Mouse (Mus musculus) heart, embryonic 14.5 days (tissue): ENCODE data around the gene Kalrn. TPM values are rescaled to one million over a fixed set of nuclear protein-coding genes. Genes with fewer than 3 reads are reported as not detected.

Source experiments
- ATAC-seq: fragments of 200-750 bp; cut with Nextera tagmentation; 2 replicates; pipeline ENCODE4 v1.8.0; 2017; ENCODE audit warnings: low read depth, moderate TSS enrichment; ENCODE audit not compliant: insufficient number of reproducible peaks, insufficient read depth, low FRiP score
- H3K27ac ChIP-seq, 2 experiments: fragments of 200-500 bp in 1 of 2; fragments of 300-500 bp in 1 of 2; sonication (generic) in 1 of 2; replicated peaks in 1 of 2; 2 replicates each; pipeline ENCODE4 v1.5.1; 2012 to 2014; ENCODE audit warnings: low read depth in 2 of 2, low read length in 2 of 2, control low read depth in 1 of 2, mild to moderate bottlenecking in 1 of 2, mixed read lengths in 1 of 2; ENCODE audit not compliant: control insufficient read depth in 1 of 2, insufficient read depth in 1 of 2
- H3K27me3 ChIP-seq: fragments of 300-500 bp; sonication (generic); 2 replicates; pipeline ENCODE4 v1.6.1; 2014; ENCODE audit warnings: mild to moderate bottlenecking, low read length, control low read depth; ENCODE audit not compliant: control insufficient read depth, insufficient read depth
- H3K36me3 ChIP-seq: fragments of 300-500 bp; sonication (generic); 2 replicates; pipeline ENCODE4 v1.6.1; 2014; ENCODE audit warnings: mild to moderate bottlenecking, control low read depth, low read length, mixed read lengths; ENCODE audit not compliant: control insufficient read depth, insufficient read depth
- H3K4me1 ChIP-seq, 2 experiments: fragments of 200-500 bp in 1 of 2; fragments of 300-500 bp in 1 of 2; sonication (generic) in 1 of 2; 2 replicates each; pipeline ENCODE4 v1.6.1; 2012 to 2014; ENCODE audit warnings: low read length in 2 of 2, control low read depth in 1 of 2, mixed read lengths in 1 of 2; ENCODE audit not compliant: control insufficient read depth in 2 of 2, insufficient read depth in 2 of 2
- H3K4me2 ChIP-seq: fragments of 300-500 bp; sonication (generic); 2 replicates; pipeline ENCODE4 v1.6.1; 2014; ENCODE audit warnings: mild to moderate bottlenecking, low read length
- H3K4me3 ChIP-seq, 2 experiments: fragments of 200-500 bp in 1 of 2; fragments of 300-500 bp in 1 of 2; sonication (generic) in 1 of 2; 2 replicates each; pipeline ENCODE4 v1.5.1; 2012 to 2014; ENCODE audit warnings: low read length in 2 of 2, mild to moderate bottlenecking in 2 of 2, control low read depth in 1 of 2, low read depth in 1 of 2, moderate library complexity in 1 of 2; ENCODE audit not compliant: control insufficient read depth in 1 of 2, insufficient read depth in 1 of 2
- H3K9ac ChIP-seq: fragments of 300-500 bp; sonication (generic); 2 replicates; pipeline ENCODE4 v1.6.1; 2014; ENCODE audit warnings: mild to moderate bottlenecking, low read length
- H3K9me3 ChIP-seq: fragments of 300-500 bp; sonication (generic); 2 replicates; pipeline ENCODE4 v1.6.1; 2016; ENCODE audit warnings: low read length, control low read depth; ENCODE audit not compliant: control insufficient read depth
- WGBS: fragments of 180-500 bp; shearing (Covaris S2); extraction: QIAGEN DNeasy Blood & Tissue Kit; methylation state at CpG from one replicate; pipeline ENCODE4 v1.1.7; 2014; 5-methylcytosine and 5-hydroxymethylcytosine counted together
- polyA plus RNA-seq: library from polyadenylated mRNA; unstranded; fragments of >200 nt; fragmentation: Nextera tagmentation; extraction: Ambion mirVana; gene quantifications from 2 replicates; pipeline ENCODE4 v1.2.1, GENCODE M21; 2014

Kalrn gene
- polyA plus RNA-seq, 1 experiment from 2014 or later = 33.4 TPM

DNA sequence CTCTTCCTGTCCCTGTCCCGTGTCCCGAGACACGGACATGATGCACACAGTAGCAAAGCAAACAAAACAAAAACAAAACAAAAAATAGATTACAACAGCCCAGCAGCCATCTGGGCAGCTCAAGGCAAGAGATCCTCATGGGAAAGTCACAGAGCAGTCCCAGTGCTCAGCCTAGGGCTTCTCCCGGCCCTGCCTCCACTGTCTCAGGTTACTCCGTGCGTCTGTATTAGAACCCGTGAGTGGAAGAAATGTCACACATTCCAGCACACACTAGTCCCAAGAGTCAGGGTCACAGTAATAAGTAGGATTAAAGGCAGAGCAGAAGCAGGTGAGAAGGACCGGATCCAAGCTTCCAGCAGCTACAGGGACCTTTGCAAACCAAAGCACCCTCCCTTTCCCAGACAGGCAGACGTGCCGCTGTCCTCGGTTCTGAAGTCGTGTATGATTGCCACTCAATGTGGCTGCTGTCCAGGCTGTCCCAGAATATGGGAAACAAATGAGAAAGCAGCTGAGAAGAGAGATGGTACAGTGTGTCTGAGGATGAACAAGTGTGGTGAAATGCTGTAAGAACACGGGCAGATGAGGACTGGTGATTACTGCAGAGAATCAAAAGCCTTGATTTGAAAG is 173.1 kb downstream of the Kalrn start:
- Histone ChIP-seq H3K27me3 (no peaks in the 10 kb centered on the region), H3K27ac (no peak overlapping the region), H3K36me3 (no peaks in the 10 kb centered on the region), H3K9me3 (no peaks in the 10 kb centered on the region), H3K9ac (no peak overlapping the region), H3K4me2 (no peak overlapping the region), H3K4me1 (no peaks in the 10 kb centered on the region), H3K4me3 (no peak overlapping the region)
- no peak for ATAC-seq
- WGBS = 34% methylated on average over 13 of the region's 13 CpGs

DNA sequence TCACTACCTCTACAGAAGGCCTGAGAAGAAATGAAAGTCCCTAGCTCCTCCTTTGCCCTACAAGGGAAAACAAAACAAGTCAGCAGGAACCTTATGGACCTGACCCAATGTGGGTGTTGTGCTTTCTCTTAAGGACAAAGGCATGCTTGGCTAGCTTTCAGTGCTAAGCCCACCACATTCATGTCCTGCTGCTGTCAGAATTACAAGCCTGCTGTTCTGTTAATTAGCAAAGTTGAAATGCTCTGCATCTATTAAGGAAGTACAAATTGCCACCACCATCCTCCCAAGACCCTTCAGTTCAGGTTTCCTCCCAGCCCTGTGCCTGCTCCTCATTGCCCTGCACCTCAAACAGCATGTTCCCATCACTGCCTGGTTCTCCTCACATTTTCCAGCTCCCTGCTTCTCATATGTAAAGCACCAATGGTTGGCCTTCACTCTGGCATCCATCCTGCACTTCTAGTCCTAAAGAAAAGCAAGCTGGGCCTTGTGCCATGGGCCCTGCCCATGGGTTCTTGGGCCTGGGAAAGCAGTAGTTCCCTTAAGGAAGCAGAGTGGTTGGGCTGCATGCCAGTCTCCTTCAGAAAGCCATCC is 178.0 kb downstream of the Kalrn start:
- no peaks in the 10 kb centered on the region for H3K4me1 ChIP-seq
- no peak overlapping the region for H3K4me3 ChIP-seq
- no peak for ATAC-seq
- no peak overlapping the region for H3K9ac ChIP-seq
- no peaks in the 10 kb centered on the region for H3K36me3 ChIP-seq
- H3K27me3 ChIP-seq = no peaks in the 10 kb centered on the region
- no peaks in the 10 kb centered on the region for H3K9me3 ChIP-seq
- no peak overlapping the region for H3K27ac ChIP-seq
- no peak overlapping the region for H3K4me2 ChIP-seq

DNA sequence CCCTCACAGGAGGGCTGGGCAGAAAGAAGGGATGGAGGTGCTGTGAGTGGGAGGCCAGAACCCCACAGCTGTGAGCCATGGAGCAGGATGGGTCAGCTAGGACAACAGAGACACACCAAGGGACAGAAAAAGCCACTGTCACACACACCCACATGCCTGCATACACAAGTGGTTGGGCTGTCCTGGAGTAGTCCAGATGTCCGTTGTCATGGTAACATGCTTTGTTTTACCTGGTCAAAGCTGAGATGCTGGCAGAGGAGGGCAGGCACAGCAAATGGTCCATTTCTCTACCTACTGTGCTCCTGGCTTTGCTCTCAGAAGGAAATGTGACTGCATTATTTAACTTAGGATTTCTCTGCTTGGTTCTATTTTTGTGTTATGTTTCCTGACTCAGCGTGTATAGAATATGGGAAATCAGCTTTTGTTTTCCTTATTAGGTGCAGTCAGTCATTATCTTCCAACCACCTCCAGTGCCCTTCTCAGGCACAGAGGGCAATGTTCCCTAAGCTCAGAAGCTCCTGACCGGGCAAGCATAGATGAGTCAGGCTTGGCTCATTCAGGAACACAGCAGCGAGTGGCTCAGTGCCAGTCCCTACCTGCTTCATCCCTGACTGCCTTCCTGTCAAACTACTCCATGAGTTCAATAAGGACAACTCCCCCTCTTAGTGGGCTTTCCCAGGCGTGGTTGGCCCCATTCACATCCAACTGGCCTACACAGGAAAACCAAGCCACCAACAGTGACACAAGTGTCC is 183.6 kb downstream of the Kalrn start:
- H3K27ac ChIP-seq = no peak overlapping the region
- H3K36me3 ChIP-seq = no peaks in the 10 kb centered on the region
- no peak overlapping the region for H3K9ac ChIP-seq
- H3K27me3 ChIP-seq = no peaks in the 10 kb centered on the region
- no peak overlapping the region for H3K4me3 ChIP-seq
- H3K9me3 ChIP-seq = no peaks in the 10 kb centered on the region
- H3K4me1 ChIP-seq = no peaks in the 10 kb centered on the region
- H3K4me2 ChIP-seq = no peak overlapping the region
- no peak for ATAC-seq
- WGBS = 65% methylated on average over 5 of the region's 5 CpGs

DNA sequence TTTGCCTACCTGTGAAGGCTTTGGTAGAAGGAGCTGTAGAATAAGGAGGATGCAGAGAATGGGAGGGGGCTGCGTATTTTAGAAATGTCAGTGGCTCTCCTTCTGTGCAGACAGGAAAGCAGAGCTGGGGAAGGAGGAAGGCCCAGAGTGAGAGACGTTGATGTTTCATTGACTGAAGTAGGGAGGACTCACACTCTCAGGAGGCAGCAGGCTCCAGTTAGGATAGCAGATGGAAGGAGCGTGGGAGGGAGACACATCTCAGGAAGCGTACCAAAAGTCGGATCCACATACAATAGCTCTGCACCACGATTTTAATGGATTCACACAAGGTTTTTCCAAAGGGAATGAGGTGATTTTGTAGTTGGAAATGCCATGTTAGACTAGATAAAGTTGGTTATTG is 184.5 kb downstream of the Kalrn start:
- Histone ChIP-seq H3K9me3 (no peaks in the 10 kb centered on the region), H3K9ac (no peak overlapping the region), H3K27me3 (no peaks in the 10 kb centered on the region), H3K27ac (no peak overlapping the region), H3K36me3 (no peaks in the 10 kb centered on the region), H3K4me2 (no peak overlapping the region), H3K4me1 (peaks cover 0 to 4% of the 10 kb centered on the region in 2 experiments; a peak in 2 of 4 replicates), H3K4me3 (no peak overlapping the region)
- ATAC-seq = no peak
- 76% methylated on average over 6 of the region's 6 CpGs for WGBS

DNA sequence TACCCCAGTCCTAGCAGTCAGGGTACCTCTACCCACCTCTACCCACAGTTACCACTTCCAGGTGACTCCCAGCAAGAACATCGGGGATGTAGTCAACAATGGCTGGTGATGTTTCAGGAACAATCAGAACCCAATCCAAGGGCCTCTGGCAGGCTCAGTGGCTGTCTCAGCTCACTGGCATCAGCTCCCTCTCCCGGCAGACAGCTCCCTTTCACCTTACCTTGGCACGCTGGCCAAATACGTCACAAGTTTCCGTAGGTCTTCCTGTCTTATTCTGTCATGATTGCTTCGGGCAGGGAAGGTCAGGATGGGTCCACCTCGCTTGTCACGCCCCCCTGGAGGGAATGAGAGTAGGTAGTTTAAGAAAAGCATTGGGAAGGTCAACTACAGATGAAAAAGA is 188.3 kb downstream of the Kalrn start:
- H3K4me2 ChIP-seq = no peak overlapping the region
- WGBS = 88% methylated on average over 8 of the region's 8 CpGs
- no peak for ATAC-seq

DNA sequence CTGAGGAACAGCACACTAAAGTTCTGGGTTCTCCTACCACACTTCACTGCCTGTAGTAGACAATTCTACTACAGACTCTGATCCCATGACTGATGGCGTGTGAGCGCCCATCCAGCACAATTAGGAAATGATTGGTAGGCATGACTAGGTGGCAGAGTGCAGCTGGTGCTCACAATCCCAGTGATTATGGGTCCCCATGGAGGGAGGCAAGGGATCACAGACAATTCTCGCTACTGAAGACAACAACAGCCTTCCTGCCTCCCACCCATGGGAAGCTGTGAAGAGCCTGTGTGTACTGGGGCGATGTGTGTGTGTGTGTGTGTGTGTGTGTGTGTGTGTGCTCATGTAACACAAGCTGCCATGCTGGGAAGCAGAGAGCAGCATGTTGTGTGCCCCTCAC is 190.3 kb downstream of the Kalrn start:
- Histone ChIP-seq H3K4me3 (no peak overlapping the region), H3K27me3 (no peaks in the 10 kb centered on the region), H3K36me3 (no peaks in the 10 kb centered on the region), H3K9me3 (no peaks in the 10 kb centered on the region), H3K9ac (no peak overlapping the region), H3K27ac (no peak overlapping the region), H3K4me1 (peaks cover 0 to 10% of the 10 kb centered on the region in 2 experiments; a peak in 2 of 4 replicates), H3K4me2 (no peak overlapping the region)
- 85% methylated on average over 4 of the region's 4 CpGs for WGBS
- no peak for ATAC-seq

More for the DNA sequence above, 188.3 kb downstream of the Kalrn start:
- Histone ChIP-seq H3K4me3 (no peak overlapping the region), H3K27me3 (no peaks in the 10 kb centered on the region), H3K4me1 (peaks cover 0 to 10% of the 10 kb centered on the region in 2 experiments; a peak in 2 of 4 replicates), H3K9me3 (no peaks in the 10 kb centered on the region), H3K36me3 (no peaks in the 10 kb centered on the region), H3K27ac (no peak overlapping the region), H3K9ac (no peak overlapping the region)

DNA sequence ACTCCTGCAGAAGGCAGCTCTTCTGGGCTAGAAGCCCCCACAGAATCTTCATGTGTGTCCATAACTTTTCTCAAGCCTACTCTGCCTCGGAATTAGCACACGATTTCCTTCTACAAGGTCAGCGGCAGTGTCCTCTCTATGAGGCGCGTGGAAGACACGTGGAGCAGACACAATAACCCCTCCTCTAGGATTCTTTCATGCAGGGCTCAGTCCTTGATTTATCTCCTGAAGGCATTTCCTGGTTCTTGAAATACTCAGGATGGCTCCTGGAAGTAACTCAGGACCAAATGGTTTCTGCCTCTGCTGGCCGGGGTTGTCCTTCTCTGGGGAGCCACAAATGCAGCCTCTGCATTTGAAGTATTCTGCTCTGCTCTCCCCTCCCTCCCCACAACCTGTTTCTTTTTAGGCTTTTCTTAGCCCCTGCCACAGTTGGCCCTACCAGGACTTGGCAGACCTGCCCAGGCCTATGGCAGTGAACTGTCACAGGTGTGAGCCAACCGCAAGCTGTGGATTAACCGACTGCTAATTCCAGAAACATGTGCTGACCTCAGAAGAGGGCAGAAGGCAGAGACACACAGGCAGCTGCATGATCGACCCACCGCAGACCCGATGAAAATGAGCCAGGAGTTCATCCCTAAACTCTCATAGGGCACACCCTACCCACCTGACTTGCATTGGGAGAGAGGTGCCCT is 197.0 kb downstream of the Kalrn start:
- no peak overlapping the region for H3K27ac ChIP-seq
- H3K4me3 ChIP-seq = no peak overlapping the region
- no peaks in the 10 kb centered on the region for H3K36me3 ChIP-seq
- no peak overlapping the region for H3K9ac ChIP-seq
- no peak for ATAC-seq
- WGBS = 54% methylated on average over 12 of the region's 12 CpGs
- H3K27me3 ChIP-seq = no peaks in the 10 kb centered on the region
- no peak overlapping the region for H3K4me2 ChIP-seq
- H3K4me1 ChIP-seq = peaks cover 11 to 18% of the 10 kb centered on the region in 2 experiments; a peak in 3 of 4 replicates
- no peaks in the 10 kb centered on the region for H3K9me3 ChIP-seq
